Mouse (Mus musculus) urinary bladder, adult 18-20 months (tissue): ENCODE data around the gene 4930579G24Rik.

Source experiments
- DNase-seq, 2 experiments: peaks; one replicate each; pipeline ENCODE4 v3.0.0; 2022; ENCODE audit warnings: low spot score in 2 of 2, mixed read lengths in 2 of 2

4930579G24Rik gene

DNA sequence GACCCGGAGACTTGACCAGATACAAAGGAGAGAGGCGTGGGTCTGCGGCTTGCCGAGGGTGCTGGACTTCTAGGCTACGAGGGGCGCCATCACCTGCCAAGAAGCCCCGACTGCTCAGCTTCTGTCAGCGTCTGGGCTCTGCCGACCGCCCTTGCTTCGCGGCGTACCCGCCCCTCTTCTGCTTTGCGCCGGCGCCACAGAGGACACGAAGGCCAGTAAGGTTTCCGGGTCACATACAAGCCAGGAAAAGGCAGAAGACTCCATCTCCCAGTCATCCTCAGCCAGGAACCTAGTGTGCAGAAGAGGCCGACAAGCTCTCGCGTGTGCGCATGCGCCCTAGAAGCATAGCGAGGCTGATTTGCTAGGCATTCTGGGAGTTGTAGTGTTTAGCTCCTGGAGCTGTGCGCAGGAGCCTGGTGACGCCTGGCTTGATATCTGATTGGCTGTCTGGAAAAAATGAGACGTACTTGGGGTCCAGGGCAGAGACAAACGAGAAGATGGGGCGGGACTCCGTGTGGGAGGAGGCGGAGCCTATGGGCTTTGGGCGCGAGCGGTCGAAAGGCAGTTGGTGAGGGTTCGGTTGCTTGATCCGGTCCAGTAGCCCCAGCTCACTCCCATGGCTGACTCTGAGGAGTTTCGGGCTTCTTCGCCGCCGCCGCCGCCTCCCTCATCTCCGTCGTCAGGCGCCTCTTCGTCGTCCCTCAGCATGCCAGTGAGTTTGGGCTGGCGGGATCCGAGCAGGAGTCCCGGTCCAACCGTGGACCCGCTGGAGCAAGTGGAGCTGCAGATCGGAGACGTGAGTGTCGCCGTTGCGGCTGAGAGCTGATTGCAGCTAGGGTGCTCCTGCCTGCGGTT, at the start of gene 4930579G24Rik:
4930579G24Rik (plus strand) TSS at position 519 of the 855 bp plus-strand sequence.
- DNase-seq = peak; percentile 88 to 94

DNA sequence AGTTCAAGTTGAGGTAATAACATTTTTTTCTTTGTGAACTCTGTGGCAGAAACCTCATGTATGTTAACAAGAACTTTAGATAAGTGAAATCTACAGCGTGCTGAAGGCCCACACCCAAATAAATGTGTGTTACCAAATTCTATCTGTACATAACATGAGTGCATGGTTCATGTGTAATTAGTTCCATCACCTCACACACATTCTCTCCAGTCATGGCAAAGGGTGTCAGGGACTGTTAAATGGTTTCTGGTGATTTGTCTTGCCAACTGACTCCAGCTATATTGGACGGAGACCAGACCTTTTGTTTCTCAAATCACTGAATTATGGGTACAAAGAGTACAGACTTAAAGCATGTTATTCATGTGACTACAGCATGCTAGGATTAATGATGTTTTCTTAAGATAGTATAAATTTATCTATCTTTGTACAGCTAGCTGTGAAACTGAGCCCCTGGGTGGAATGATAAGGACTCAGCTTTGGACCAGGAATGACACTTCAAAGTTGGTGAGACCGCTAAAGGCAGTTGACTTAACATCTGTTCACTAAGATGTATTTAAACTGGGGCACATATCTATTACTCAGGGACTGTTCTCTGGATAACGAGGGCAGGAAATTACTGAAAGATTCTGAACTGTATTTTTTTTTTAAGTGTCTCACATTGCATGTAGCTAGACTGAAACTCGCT, 48.8 kb upstream of the 4930579G24Rik start:
- DNase-seq = no peak

DNA sequence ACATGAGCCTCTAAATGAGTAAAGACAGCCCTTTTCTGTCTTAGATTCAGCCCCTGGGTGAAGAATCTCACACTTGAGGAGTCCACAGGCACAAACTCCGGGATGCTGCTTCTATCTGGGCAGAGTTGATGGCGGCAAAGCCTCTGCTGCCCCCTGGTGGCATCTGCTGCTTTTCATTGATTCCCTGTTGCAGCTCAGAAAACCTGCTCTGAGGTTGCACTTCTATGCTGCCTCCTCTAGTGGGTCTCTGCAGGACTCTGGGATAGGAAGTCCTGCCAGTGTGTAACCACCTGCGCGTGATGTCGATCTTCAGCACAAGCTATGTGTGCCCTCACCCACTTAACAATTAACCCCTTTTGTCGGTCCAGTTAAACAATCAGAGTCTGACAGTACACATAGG, 42.1 kb upstream of the 4930579G24Rik start:
- peak; percentile 71 to 81 for DNase-seq

DNA sequence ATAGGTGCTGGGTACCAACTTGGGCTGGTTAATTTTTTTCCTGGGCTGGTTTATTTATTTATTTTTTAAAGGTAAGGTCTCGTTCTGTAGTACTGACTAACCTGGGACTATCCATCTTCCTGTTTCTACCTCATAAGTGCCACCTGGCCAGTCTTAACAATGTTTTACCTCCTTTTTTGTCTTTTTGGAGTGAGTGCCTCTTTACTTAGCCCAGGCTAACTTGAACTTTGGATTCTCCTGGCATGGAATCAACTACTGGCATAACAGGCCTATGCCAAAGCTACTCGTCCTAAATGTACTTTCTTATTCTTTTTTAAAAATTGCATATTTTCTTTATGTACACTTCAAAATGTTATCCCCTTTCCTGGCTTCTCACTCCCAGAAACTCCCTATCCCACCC, 39.2 kb upstream of the 4930579G24Rik start:
- no peak for DNase-seq

DNA sequence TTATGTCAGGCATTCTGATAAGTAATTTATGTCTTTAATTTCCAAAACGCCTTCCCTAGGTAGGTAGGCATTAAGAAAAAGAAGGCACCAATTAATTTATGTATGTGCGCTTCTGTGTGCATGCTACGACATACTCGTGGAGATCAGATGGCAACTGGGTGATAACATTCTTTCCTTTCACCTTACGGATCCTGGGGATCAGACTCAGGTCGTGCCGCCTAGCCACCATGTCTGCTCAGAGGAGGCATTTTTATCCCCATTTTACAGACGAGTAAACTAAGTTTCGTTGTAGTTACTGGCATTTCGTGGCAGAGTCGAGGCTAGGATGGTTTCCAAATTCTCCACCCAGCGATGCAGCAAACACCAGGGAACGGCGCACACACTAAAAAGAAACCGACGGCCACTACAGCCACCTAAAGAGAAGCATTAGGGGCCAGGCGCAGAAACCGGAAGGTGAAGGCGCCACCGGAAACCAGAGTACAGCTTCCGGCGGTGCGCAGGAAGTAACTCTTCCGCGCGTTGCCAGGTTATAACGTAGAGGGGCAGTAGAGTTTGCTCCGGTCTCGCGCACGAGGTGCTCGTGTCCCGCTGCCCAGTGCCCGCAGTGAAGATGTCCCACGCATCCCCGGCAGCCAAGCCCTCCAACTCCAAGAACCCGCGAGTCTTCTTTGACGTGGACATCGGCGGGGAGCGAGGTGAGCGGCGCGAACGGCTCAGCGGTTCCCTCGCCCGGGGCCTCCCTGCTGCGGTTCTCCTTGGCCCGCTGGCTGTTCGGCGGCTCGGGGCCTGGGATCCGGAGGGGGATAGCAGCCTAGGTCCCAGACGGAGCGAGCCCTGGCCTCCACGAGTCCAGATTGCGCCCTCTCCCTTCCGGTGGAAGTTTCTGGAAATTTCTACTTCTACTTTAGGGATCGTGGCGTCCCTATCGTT, 37.8 kb upstream of the 4930579G24Rik start, which contains the start of gene Ppid:
Ppid (plus strand) TSS at position 480 of the 930 bp plus-strand sequence.
- peak; percentile 54 to 71 for DNase-seq

DNA sequence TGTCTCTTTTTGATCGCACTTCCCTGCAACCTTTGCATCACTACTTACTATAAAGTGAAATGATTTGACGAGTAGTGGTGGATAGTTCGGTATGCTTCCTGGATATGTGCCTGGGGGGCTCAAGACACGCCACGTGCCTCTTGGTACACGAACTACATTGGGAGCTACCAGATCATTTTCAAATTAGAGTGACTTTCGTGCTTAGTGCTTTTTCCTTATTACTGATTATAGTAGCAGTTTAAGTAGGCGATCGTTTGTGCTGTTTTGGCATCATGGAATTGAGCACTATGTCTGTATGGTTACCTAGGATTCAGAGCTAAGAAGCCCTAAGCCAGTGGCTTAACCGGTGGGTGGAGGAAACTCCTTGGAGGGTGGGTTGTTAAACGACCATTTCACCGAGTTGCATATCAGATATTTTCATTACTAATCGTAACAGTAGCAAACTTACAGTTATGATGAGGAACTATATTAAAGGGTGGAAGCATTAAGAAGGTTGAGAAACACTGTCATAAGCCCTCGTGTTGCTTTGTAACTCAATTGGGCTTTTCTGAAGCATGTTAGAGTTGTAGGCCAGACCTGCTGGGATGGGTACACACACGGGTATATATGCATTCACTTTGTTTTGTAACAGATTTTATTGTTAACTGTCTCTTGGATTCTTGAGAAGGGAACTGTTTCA, 36.9 kb upstream of the 4930579G24Rik start:
- no peak for DNase-seq

DNA sequence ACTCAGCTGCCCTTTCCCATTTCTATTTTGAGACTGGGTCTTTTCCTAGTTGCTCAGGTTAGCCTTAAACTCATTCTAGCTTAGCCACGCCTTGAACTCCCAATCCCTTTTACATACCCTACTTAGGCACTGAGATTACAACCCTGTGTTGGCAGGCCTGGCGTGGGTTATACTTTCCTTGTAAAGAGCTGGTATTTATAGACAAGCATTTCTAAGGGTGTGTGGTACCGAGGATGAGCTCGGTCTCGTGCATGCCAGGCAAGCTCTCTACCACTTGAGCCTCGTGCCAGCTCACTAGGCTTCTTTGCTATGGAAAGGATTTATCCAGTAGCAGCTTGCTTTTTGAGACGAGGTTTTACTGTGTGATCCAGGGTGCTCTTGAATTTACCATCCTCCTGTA, 33.4 kb upstream of the 4930579G24Rik start:
- no peak for DNase-seq

DNA sequence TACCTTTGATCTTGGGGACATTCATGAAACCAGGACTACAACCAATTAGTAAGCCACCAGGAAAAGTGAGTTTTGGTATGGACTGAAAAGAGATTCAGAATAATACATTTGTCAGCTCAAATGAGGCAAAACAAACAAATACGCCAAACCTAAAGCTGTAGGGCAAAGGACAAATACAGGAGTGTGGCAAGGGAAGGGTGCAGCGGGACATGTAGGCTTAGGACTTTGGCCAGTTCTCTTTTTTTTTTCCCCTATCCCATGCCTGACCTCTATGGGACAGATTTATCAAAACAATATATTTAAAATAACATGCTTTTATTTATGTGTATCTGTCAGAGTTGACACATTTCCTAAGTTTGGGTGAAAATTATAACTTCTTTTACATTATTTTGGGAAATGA, 19.0 kb upstream of the 4930579G24Rik start:
- no peak for DNase-seq

DNA sequence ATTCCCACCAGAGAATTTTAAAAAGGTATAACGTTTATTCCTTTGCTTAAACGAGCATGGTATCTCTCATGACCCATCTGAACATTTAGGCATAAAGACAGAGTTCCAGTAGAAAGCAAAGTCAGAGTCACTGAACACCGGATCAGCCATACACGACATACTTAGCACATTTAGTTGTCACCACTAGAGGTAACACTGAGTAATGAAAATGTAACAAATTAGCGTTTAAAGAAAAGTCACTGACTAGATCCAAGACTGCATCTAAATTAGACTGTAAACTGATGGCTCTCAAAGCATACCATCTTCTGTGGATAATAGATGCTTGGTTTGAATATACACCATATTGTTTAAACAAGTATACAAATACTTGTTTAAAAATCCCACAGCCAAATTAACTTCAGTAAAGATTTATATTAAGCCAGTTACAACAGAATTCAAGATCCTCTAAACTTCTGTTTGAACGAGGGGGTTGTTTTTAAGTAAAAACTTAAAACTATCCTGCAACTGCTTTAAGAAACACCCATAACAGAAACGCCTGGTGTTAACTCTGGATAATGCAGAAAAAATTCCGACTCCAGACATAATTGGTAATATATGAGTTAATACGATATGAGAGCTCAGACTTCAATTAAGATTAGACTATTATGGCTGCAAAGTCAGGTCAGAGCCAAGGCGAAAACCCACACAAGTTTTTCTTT, 1.2 kb upstream of the 4930579G24Rik start:
- DNase-seq = no peak

DNA sequence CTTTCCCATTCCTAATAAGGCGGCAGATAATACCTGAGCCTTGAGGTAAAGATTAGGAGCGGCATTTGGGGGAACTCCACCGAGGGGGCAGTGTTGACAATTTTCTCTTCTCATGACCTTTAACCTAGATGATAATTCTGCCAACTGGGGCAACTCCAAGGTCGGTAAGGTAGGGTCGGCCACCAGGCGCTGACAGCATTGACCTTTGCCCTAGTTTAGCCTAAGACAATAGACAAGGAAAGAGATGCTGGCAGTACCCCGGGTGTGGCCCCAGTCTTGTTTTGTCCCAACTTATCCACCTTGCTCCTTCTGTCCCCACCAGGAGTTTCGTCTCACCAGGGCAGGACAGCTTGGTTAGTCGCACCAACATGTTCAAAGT, 708 bp upstream of the 4930579G24Rik start:
- DNase-seq = no peak

DNA sequence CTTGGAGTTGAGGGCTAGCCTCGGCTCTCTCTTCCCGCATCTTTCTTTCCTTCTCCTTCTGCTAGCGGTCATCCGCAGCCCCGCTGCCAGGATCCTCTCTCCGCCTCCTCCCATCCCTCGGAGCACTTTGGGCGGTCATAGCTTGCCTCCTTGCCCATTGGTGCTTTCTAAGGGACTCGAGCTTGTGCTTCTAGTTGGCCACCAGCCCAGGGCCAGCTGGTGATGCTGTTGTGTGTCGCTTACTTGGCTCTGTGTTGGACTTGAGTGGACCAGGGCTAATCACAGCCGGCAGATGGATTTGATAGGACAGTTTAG, 494 bp downstream of the 4930579G24Rik start, which contains the start of gene Etfdh:
Etfdh (minus strand) TSS at position 85 of the 315 bp plus-strand sequence.
- DNase-seq = peak in 1 of 2 experiments; percentile 29

DNA sequence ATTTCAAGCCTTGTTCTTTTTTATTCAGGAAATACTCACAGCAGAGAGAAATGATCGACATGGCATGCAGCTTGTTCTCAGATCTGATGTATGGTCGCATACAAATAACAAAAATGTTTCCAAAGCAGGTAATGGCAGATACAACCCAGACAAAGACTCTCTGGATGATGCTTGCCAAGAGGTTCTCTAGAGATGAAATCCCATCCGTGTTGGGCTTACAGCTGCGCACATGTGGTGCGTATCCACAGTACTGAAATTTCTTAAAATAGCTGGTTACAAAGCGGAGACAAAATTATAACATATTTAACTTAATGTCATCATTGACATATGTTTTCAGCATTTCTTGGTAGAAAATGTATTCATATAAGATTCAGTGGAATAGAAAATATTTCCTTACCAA, 23.2 kb downstream of the 4930579G24Rik start:
- no peak for DNase-seq

DNA sequence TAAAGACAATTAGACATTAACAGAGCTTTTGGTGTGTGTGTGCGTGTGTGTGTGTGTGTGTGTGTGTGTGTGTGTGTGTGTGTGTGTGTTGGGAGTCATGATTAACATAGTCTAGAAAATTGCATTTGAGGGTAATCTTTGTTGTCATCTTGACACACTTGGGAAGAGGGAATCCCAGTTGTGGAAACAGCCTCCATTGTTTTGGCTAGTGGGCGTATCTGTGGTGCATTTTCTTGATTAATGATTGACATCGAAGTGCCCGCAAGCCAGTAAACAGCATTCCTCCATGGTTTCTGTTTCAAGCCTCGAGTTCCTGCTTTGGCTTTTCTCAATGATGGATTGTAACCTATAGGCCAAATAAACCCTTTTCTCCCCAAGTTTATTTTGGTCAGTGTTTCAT, 27.8 kb downstream of the 4930579G24Rik start:
- DNase-seq = no peak

DNA sequence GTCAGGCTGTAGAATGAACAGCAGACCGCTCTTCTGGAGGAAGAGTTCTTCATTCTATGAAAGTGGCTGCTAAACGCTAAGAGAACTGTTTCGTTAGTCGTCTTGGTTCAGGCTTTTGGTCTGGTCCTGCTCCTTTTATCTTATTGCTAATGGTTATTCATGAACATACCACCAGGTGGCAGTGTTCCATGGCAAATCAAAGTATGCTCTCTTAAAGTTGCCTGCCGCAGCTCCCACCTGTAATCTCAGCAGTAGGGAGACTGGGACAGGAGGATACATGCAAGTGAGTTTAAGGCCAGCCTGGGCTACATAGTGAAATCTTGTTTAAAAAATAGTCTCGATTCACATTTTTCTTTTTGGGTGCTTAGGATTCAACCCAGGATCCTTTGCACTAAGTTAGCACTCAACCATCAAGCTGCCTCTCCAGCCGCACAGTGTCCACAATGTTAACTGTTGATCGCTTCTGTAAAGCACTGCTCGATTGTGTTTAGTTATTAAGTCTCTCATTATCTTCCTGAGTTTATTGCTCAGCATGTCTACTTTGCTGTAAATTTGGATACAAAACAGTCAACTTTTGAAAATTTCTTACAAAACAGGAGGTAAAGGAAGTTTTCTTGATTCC, 36.0 kb downstream of the 4930579G24Rik start:
- DNase-seq = peak in 1 of 2 experiments; percentile 11

DNA sequence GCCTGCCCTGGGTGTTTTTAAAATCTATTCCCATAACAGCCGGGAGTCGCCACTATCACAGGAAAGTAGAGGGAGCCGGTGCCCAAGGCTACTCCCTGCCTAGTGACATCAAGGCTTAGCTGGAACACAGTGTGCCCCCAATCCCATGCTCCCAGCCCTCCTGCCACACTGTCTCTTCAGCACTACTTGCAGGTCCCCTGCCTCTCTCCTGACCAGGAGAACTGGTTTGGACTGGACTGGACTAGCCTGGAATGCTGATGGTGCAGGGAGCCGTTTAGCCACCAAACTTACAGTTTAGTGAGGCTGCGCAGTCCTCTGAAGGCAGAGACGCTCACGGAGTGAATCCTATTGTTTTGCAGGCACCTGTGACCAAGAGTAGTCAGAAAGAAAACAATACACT, 41.7 kb downstream of the 4930579G24Rik start:
- no peak for DNase-seq

DNA sequence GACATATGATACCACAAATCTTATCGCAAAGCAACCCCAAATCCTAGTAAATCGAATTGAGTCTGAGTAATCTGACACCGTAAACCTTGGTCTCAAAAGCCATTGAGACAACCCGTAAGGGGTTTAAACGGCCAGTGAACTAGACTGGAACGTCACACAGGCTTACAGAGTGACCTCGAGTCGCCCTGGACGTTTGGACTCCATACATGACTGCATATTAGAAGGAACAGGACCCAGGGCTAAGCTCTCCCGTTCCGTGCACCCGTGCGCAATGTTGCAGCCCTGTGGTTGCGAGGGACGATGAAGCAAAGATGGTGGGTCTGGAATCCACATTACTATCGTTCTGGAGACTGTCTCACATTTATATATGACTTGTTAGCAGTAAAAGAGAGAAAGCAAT, 43.3 kb downstream of the 4930579G24Rik start:
- DNase-seq = no peak

DNA sequence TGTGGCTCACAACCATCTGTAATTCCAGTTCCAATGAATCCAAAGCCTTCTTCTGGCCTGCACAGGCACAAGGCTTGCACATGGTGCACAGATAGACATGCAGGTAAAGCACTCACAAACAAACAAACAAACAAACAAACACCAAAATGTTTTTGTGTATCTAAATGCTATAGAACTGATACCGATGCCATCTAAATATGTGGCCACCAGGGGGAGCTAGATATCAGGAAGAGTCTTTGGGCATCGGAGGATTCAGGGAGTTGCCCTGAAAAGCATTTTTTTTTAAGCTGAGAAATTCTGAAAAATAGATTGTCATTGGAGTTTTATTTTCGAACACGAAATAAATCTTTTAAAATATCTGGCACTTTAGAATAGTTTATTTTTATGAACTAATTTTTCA, 44.2 kb downstream of the 4930579G24Rik start:
- DNase-seq = peak in 1 of 2 experiments; percentile 5

DNA sequence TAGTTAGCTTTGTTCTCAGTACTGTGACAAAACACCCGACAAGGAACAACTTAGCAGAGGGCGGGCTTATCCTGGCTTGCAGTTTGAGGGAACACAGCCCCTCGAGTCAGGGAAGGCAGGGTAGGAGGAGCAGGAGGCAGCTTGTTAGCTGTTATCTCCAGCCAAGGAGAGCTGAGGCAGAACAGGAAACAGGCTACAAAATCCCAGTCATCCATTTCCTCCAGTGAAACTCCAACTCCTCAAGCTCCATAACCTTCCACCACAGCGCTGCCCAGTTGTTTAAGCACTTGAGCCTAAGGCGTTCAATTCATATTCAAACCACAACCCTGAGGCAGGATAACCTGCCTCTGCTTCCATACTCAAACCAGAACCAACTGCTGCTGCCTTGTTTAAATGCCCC, 45.8 kb downstream of the 4930579G24Rik start:
- DNase-seq = no peak

DNA sequence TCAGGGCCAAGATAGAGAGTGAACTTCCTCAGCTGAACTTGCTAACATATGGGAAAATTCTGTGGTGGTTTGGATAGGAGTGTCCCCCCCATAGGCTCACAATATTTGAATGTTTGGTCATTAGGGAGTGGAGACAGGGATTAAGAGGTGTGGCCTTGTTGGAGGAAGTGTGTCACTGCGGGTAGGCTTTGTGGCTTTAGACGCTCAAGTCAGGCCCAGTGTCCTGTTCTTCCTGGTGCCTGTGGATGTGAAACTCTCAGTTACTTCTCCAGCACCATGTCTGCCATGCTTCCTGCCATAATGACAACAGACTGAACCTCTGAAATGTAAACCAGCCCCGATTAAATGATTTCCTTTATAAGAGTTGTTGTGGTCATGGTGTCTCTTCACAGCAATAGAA, 47.5 kb downstream of the 4930579G24Rik start:
- no peak for DNase-seq
